Mouse (Mus musculus) mesoderm, embryonic 11.5 days (tissue): ENCODE measurements at regions not wholly inside any gene's neighbourhood (a gene's known extent, or its start where the extent isn't known, plus 50 kb on each side); places are given as distances from the start of the nearest gene placed in this dataset.
"Not testable (repeated sequence)": the region's sequence is repeated elsewhere in the genome, so short reads cannot be mapped to it uniquely, and the experiment has no call there.

Source experiments
- DNase-seq: peaks from one replicate; pipeline ENCODE4 v3.0.0-alpha.2; 2012; ENCODE audit warnings: low read depth, low spot score

DNA sequence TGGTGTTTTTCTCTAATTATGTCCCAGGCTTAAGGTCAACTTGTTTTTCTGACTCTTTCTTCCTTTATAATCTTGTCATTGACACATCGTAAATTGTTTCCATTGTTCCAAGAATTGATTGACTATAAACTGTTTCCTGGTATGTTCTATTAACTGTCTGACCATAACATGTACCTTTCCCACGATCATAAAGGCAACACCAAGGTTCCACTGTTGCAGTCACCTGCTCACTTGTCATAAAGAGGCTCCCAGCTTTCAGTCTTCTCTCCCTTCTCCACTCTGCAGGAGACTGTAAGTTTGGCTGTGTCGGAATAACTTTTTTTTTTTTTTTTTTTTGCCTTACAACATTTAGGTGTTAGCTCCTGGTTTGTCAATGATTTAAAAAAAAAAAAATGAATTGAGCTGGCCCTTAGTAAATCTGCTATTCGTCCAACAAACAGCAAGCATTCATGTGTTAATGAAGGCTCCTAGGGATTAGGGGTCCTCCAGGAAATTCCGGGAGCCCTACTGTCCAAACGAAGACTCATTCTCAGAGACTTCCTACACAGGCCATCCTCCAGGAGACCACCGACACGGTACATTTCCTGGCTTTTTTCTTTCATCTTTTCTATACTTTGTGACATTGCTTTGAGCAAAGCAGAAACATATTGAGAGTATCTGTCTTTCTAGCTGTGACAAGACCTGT is 122.2 kb upstream of the Trim24 start:
- DNase-seq: no peak

DNA sequence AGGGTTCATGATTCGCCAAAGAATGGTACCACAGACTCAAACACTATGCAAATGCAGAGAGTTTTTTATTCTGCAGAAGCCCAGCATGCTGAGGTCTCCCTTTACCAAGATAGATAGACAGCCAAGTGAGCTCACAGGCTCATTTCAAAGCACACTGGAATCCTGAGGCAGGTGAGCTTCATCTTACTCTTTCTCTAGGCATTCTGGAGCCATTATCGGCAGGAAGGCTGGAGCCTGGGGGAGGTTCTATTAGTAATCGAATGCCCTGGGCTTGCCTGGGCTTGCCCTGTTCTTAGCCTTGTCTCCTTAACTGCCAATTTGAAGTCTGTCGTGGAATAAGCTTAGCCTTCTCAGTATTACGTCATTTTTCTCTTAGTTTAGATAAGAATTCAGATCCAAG is 121.6 kb upstream of the Trim24 start:
- no peak for DNase-seq

- no peak for DNase-seq
Measured at GRCm38 (mm10) chr6:37750271-37750670, 120.3 kb upstream of the Trim24 start.

DNA sequence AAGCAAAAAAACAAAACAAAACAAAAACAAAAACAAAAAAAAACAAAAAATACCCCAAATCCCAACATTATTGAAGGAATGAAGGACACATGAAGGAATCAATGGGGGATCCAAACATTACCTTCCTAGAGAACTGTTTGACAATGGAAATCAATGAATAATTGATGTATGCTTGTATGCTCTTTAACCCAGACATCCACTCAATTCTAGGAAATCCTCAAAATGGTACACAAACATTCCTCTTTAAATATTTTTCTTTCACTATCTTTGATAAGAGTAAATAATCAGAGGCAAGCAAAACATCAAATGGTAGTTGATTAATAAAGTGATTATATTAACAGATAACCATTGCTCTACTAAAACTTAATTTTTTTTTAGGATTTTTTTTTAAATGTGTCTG is 118.9 kb upstream of the Trim24 start:
- no peak for DNase-seq

- DNase-seq: not testable (repeated sequence)
Measured at GRCm38 (mm10) chr6:37761003-37761402, 109.6 kb upstream of the Trim24 start.

GRCm38 (mm10) chr6:37763036-37763435 is 107.6 kb upstream of the Trim24 start:
- no peak for DNase-seq

DNA sequence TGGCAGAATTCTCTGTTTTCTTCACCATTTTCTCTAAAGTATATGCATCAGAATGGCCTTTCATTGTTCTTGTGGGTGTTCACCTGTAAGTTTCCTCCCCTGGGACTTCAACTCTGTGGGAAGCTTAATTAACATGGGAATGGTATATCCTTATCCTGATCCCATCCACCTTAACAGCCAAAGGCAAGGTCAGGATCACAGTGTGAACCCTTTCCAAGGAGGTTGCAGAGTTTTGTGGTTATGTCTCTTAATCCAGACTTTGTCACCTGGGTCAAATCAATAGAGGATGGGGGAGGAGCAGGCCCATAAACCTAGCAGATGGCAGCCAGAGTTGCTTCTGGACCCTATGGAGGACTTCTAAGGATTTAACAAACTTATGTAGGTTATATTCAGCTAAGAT is 102.9 kb upstream of the Trim24 start:
- DNase-seq: no peak

DNA sequence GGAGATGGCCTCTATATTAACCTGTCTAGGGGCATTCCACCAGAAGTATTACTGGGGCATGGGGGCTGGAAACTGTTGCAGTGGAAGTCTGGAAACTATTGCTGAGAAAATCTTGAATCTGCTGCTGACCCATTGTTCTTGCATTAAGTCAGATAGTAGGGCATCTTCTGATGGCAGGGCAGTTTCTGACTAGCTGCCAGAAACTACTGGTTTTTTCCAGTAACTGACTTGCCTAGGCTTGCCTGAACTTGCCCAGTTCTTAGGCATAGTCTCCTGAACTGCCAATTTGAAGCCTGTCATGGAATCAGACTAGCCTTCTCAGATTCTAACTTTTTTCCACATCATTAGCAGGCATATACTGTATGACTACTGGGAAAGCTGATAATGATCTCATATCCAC is 97.3 kb upstream of the Trim24 start:
- DNase-seq: no peak

GRCm38 (mm10) chr6:37775151-37775550 is 95.5 kb upstream of the Trim24 start:
- no peak for DNase-seq

GRCm38 (mm10) chr6:37779893-37780292 is 90.7 kb upstream of the Trim24 start:
- no peak for DNase-seq

DNA sequence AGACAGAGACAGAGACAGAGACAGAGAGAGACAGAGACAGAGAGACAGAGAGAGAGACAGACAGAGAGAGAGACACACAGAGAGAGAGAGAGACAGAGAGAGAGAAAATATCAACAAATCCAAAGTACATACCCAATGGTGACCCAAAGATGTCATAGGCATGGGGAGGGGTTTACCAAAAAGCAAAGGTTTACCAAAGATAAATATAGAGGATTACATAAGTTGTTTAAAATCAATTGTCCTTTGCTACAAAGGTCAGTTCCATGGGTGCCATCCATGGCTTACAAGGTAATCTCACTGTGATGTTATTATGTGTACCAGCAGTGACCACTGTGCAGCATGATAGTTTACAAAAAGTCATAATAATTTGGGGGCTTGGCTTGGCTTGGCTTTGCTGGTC is 88.7 kb upstream of the Trim24 start:
- DNase-seq: no peak

DNA sequence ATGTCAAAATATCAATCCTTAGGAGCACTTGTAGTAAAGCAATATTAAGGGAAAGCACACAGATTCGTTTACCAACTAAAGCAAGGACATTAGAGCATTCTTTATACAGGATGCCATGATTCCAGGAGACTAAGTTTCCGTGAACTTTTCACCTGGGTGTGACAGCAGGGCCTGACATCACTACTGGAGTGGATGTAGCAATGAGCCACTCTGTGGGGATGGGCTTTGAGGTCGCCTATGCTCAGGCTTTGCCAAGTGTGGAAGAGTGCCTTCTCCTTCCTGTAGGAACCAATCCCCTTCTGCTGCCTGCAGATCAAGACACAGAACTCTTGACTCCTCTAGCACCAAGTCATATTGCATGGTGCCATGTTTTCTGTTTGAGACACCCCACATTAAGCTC is 85.3 kb upstream of the Trim24 start:
- not testable (repeated sequence) for DNase-seq

GRCm38 (mm10) chr6:37785741-37786140 is 84.9 kb upstream of the Trim24 start:
- no peak for DNase-seq

DNA sequence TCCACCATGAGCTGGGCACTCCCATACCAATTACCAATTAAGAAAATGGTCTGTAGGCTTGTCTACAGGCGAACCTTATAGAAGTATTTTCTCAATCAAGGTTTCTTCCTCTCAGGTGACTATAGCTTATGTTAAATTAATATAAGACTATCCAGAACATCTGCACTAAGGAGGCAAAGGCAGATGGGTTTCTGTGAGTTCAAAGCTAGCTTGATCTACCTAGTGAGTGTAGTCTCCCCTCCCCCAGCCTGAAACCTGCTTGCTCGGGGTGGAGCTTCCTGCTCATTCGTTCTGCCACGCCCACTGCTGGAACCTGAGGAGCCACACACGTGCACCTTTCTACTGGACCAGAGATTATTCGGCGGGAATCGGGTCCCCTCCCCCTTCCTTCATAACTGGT is 82.8 kb upstream of the Trim24 start:
- DNase-seq: not testable (repeated sequence)

DNA sequence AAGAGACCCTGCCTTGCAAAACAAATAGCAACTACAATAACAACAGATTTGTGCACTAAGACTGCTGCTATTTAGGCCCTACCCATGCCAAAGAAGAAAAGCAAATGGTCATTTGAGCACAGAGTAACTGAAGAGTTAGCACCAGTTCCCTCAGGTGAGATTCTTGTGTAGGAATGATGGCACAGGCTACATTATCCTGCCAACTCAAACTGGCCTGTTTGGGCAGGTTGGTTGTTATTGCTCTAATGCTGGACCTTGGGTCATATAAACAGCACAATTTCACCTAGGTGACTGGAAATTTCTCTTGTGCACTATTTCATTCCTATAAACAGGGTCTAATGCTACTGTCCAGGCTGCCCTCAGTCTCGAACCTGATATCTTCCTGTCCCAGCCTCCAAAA is 79.7 kb upstream of the Trim24 start:
- DNase-seq: no peak

DNA sequence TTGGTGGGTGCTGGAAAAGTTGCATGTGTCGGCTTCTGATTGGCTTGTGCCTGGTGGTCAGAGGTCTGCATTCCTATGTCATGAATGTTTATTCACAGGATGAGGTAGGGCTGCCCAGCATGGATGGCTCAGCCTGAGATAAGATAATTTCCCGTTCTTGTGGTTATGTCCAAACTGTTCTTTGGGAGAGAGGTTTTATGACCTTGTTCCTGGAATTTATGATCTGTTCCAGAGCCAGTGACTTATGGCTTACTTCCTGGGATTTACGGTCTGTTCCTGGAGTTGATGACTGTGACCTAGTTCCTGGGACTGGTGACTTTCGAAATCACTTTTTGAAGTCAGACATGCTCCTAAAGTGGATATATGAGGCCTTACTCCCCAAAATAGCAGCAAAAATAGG is 76.4 kb upstream of the Trim24 start:
- DNase-seq: peak; percentile 31

- DNase-seq: peak; percentile 6
Measured at GRCm38 (mm10) chr6:37795001-37795400, 75.6 kb upstream of the Trim24 start.

DNA sequence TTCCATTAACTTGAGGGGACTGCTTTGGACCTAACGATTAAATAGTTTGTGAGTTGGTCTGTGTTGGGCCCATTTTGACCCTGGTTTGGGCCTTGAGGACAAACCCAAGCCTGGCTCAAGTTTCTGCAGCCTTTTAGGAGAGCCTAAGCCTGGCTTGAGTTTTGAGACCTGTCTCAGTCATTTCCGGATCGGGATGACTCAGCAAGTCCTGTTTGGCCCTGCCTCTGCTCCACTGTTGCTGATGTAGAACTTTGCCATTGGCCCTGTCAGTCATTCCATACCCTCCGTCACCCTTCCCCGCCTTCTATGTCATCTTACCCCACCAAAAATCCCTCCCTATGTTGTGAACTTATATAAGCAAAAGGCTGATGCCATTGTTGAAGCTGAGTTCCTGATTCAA is 67.4 kb upstream of the Trim24 start:
- DNase-seq: no peak

DNA sequence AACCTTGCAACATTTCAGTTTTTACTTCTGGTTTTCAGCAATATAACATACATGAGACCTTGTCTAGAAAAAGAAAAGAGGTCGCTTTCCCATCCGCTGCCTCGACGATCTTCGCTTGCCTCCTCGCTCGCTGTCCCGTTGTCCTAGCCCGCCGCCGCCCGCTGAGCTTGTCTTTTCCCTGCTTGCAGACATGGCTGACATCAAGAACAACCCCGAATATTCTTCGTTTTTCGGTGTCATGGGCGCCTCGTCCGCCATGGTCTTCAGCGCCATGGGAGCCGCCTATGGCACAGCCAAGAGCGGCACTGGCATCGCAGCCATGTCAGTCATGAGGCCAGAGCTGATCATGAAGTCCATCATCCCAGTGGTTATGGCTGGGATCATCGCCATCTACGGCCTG is 64.7 kb upstream of the Trim24 start:
- DNase-seq: peak; percentile 6

- not testable (repeated sequence) for DNase-seq
Measured at GRCm38 (mm10) chr6:37806529-37807191, 64.0 kb upstream of the Trim24 start.

- DNase-seq: not testable (repeated sequence)
Measured at GRCm38 (mm10) chr6:37815218-37815617, 55.4 kb upstream of the Trim24 start.
